Mouse (Mus musculus) heart, adult 2 months (tissue): ENCODE measurements around the gene Cd300c2.

ENCODE experiments used
- CTCF ChIP-seq: fragments of 200-600 bp; IDR thresholded peaks from 2 replicates; pipeline ENCODE4 v1.8.1; 2022; ENCODE audit warnings: antibody characterized with exemption, mild to moderate bottlenecking, moderate library complexity
- EP300 ChIP-seq: fragments of 200-500 bp; IDR thresholded peaks from 2 replicates; pipeline ENCODE4 v1.6.1; 2011; ENCODE audit warnings: low read depth, low read length, control low read depth; ENCODE audit not compliant: insufficient read depth
- POLR2A ChIP-seq: fragments of 200-500 bp; IDR thresholded peaks from 2 replicates; pipeline ENCODE4 v1.6.1; 2011; ENCODE audit warnings: mild to moderate bottlenecking, low read depth, low read length, control low read depth; ENCODE audit not compliant: insufficient read depth

DNA sequence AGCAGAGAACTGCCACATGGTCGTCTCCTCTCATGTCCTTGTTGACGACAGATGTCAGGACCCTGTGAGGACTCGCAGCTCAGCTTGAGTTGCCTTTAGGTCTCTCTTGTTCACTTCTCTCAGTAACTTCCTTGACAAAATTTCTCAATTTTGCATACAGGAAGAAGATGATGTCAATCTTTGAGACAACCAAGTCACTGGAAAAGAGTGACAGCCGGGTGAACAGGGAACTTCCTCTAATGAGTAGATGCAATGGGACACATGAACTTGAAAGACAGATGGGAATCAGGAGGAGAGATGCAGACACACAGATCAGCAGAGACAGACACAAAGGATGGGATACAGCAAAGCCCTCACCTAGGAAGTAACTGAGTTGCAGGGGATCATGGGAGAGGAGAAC is 11.9 kb downstream of the Cd300c2 start, which contains the start of gene Cd300ld:
- no peak for TF ChIP-seq CTCF
- TF ChIP-seq POLR2A, result peak; percentile 42; the same call in 1 of the 2 replicates
- TF ChIP-seq EP300, result no peak
